Mouse (Mus musculus) thymus, adult 2 months (tissue): ENCODE results near the gene Lamb3.

ENCODE experiments used
- CTCF ChIP-seq: fragments of 200-500 bp; IDR thresholded peaks from 2 replicates; pipeline ENCODE4 v1.5.1; 2012; ENCODE audit warnings: mild to moderate bottlenecking, control low read depth, low read length, moderate library complexity, borderline replicate concordance; ENCODE audit not compliant: control insufficient read depth, poor library complexity, insufficient read depth; ENCODE audit errors: extremely low read depth
- POLR2A ChIP-seq: fragments of 200-500 bp; IDR thresholded peaks from 2 replicates; pipeline ENCODE4 v1.6.1; 2012; ENCODE audit warnings: mild to moderate bottlenecking, low read length, control low read depth, moderate library complexity; ENCODE audit not compliant: control insufficient read depth, poor library complexity, insufficient read depth; ENCODE audit errors: extremely low read depth

DNA sequence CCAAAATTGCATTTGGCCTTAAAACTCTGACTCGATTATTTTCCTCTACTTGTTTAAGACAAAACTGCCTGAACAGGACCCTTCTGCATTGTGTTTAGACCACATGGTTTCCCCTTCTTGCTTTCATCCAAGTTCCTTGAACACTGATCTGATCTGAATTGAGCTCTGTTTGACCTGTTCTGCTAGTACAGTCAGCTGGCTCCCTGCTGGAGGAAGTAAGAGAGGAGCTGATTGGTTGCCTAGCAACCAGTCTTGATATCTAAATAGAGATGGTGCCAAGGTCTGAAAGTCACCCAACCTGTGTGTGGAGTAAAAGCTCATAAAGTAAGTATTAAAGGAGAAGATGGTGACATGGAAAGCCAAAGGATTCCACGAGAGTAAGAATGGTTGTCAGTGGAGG, 37.6 kb upstream of the Lamb3 start:
- no peak for TF ChIP-seq CTCF
- TF ChIP-seq POLR2A: no peak
